Mouse (Mus musculus) adrenal gland, adult 18-20 months (tissue): Measurements from ENCODE around the gene Capn2. TPM values are rescaled to one million over a fixed set of nuclear protein-coding genes. Genes with fewer than 3 reads are reported as not detected.

Source experiments
- DNase-seq, 2 experiments: peaks; one replicate each; pipeline ENCODE4 v3.0.0; 2021 to 2022; ENCODE audit warnings: low spot score in 2 of 2
- total RNA-seq, 2 experiments: library from RNA; stranded (reverse); gene quantifications; 1 replicate in 1 of 2; 2 replicates in 1 of 2; pipeline ENCODE4 v1.2.3; 2021

Gene Capn2
- total RNA-seq, 2 experiments from 2014 or later: 63.1 to 122 TPM

GRCm38 (mm10) chr1:182425176-182425575 is 92.2 kb downstream of the Capn2 start:
- DNase-seq: no peak

- no peak for DNase-seq
Measured at GRCm38 (mm10) chr1:182424274-182424673, 93.1 kb downstream of the Capn2 start.

GRCm38 (mm10) chr1:182419481-182419880 is 97.9 kb downstream of the Capn2 start:
- no peak for DNase-seq

Other genes with a start within 250 kb of the Capn2 start
- 10 to 100 TPM; 77.1 to 82.5 TPM for gene Degs1, start 234.8 kb downstream of the Capn2 start, total RNA-seq
- 10 to 100 TPM; 35.2 to 50.7 TPM for gene Fbxo28, start 176.0 kb downstream of the Capn2 start, total RNA-seq
- gene Trp53bp2, start 108.4 kb downstream of the Capn2 start, total RNA-seq: 10 to 100 TPM; 17.5 to 20.2 TPM
- under 1 TPM; 0.19 to 0.33 TPM for gene Capn8, start 47.4 kb upstream of the Capn2 start, total RNA-seq
- gene Ccdc185, start 231.6 kb upstream of the Capn2 start, total RNA-seq: not detected
- 1 to 10 TPM; 4.1 to 5.2 TPM for gene Susd4, start 246.3 kb upstream of the Capn2 start, total RNA-seq